Comparison of ENCODE assay signal across 8 mouse cellular contexts in the genomic region with DNA sequence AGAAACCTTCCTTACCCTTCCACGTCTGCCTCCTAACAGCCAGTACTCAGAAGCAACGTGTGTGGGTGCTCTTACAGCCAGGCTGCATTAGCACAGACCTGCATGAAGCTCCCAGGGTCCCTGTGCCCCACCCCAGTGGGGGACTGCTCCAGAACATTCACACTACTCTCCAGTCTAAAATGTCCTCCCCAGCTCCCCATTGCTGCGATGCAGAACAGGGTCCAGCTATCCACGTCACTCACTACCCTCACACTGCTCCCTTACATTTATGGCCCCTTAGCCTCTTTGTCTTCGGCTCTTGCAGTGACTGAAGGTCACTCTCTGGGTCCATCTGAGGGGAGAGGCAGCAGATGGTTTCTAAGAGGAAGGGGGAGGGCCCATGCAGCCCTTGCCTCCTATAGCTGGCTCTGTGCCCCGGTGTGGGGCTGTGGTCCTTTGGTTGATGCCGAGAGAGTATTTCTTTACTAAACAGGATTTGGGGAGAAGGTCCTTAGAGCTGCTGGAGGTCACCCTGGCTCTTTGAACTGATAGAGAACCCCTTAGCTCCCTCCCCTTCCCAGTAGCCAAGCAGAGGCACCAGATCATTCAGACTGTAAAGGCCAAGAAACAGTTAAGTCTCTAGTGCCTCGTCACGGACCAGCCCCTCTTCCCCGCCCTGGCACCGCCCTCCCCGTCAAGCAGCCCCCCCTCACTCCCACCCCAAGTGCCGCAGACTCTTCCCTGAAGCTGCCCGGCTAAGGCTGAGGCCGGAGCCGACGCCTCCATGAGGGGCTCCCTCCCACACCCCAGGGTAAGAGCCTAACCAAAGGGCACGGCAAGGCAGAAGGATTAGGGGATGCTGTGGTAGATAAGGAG. TPM values are rescaled to one million over a fixed set of nuclear protein-coding genes. Genes with fewer than 3 reads are reported as not detected.
DNase-seq lines count a peak whose midpoint lies in the region; ATAC-seq lines count a peak whose summit lies in the region.

No protein-coding gene starts in this region.

- H3K4me3 ChIP-seq in kidney, embryonic 15.5 days (replicated peaks): peak overlapping the region; percentile 48
- H3K4me3 ChIP-seq in brown adipose tissue, adult 24 weeks (ENCODE audit: insufficient read depth, low read depth, low read length): peak overlapping the region; percentile 54
- peak overlapping the region; percentile 50 for H3K4me3 ChIP-seq in forebrain, embryonic 12.5 days (replicated peaks)
- H3K4me3 ChIP-seq in midbrain, embryonic 15.5 days: peak overlapping the region; percentile 54

- H3K9me3 ChIP-seq in kidney, embryonic 15.5 days (replicated peaks): no peaks in the 10 kb centered on the region
- H3K9me3 ChIP-seq in forebrain, embryonic 12.5 days: no peaks in the 10 kb centered on the region
- H3K9me3 ChIP-seq in midbrain, embryonic 15.5 days: no peaks in the 10 kb centered on the region

- peaks cover 49% of the 10 kb centered on the region for H3K4me1 ChIP-seq in kidney, embryonic 15.5 days
- peaks cover 6% of the 10 kb centered on the region; the same call in 1 of the 2 replicates for H3K4me1 ChIP-seq in brown adipose tissue, adult 24 weeks (ENCODE audit: control insufficient read depth, insufficient read depth, insufficient read length, low read length)
- H3K4me1 ChIP-seq in forebrain, embryonic 12.5 days: peaks cover 64% of the 10 kb centered on the region
- H3K4me1 ChIP-seq in midbrain, embryonic 15.5 days: peaks cover 60% of the 10 kb centered on the region

- H3K27ac ChIP-seq in kidney, embryonic 15.5 days: peak overlapping the region; percentile 59
- 0 out of 2 replicates have a peak overlapping the region, but pooled peaks have one; percentile 1 for H3K27ac ChIP-seq in brown adipose tissue, adult 24 weeks (replicated peaks; ENCODE audit: low read depth, low read length)
- peak overlapping the region; percentile 85 for H3K27ac ChIP-seq in forebrain, embryonic 12.5 days
- peak overlapping the region; percentile 83 for H3K27ac ChIP-seq in midbrain, embryonic 15.5 days

- H3K36me3 ChIP-seq in kidney, embryonic 15.5 days: 0 out of 2 replicates have a peak, but pooled peaks cover 4% of the 10 kb centered on the region
- H3K36me3 ChIP-seq in forebrain, embryonic 12.5 days (replicated peaks): peaks cover 16% of the 10 kb centered on the region
- peaks cover 8% of the 10 kb centered on the region; the same call in 1 of the 2 replicates for H3K36me3 ChIP-seq in midbrain, embryonic 15.5 days (replicated peaks)

- WGBS in kidney, embryonic 15.5 days: 2% methylated on average over 18 of the region's 18 CpGs
- WGBS in forebrain, embryonic 12.5 days: 1% methylated on average over 18 of the region's 18 CpGs
- 1% methylated on average over 18 of the region's 18 CpGs for WGBS in midbrain, embryonic 15.5 days

- H3K9ac ChIP-seq in kidney, embryonic 15.5 days: peak overlapping the region; percentile 33; the same call in 1 of the 2 replicates
- peak overlapping the region; percentile 63 for H3K9ac ChIP-seq in forebrain, embryonic 12.5 days
- H3K9ac ChIP-seq in midbrain, embryonic 15.5 days: peak overlapping the region; percentile 56

- peak overlapping the region; percentile 72 for H3K4me2 ChIP-seq in kidney, embryonic 15.5 days
- peak overlapping the region; percentile 69 for H3K4me2 ChIP-seq in forebrain, embryonic 12.5 days
- H3K4me2 ChIP-seq in midbrain, embryonic 15.5 days: peak overlapping the region; percentile 93

- intact Hi-C loops in heart, postnatal 25 days (cut with DNase I): no loop called here
- intact Hi-C loops in left cerebral cortex, postnatal 14 days (cut with DNase I): loop anchor here (5.0 kb wide), 2 partner anchors 62 to 103 kb away; a partner anchor contains a TSS

- no peak for DNase-seq in kidney, adult 18-20 months
- DNase-seq in heart, postnatal 25 days (ENCODE audit: low spot score): peak; percentile 39
- DNase-seq in left cerebral cortex, postnatal 14 days (ENCODE audit: low spot score in 2 of 2): peak; percentile 79 to 80

- peaks cover 57% of the 10 kb centered on the region for H3K27me3 ChIP-seq in kidney, embryonic 15.5 days
- peaks cover 10% of the 10 kb centered on the region; the same call in 1 of the 2 replicates for H3K27me3 ChIP-seq in forebrain, embryonic 12.5 days
- no peaks in the 10 kb centered on the region for H3K27me3 ChIP-seq in midbrain, embryonic 15.5 days (replicated peaks)

- ATAC-seq in kidney, embryonic 15.5 days (replicated peaks; ENCODE audit: low FRiP score): peak; percentile 79
- ATAC-seq in forebrain, embryonic 12.5 days (ENCODE audit: low FRiP score): peak; percentile 80
- ATAC-seq in midbrain, embryonic 15.5 days (replicated peaks): peak; percentile 87
- no peak for ATAC-seq in megakaryocyte progenitor cell, adult 5-6 weeks (replicated peaks; ENCODE audit: poor library complexity)

RNA-seq across cellular contexts. Expression of a gene that starts 5.6 kb away (rescaled TPM):
- polyA plus RNA-seq in kidney, embryonic 15.5 days (2015; fragmentation: Nextera tagmentation; extraction: Ambion mirVana): 3.1 and 3.2 TPM in 2 replicates
- polyA plus RNA-seq in brown adipose tissue, adult 24 weeks (2012; ENCODE audit: insufficient read depth, insufficient read length, missing spikeins): 1.2 and 1.5 TPM in 2 replicates
- polyA plus RNA-seq in forebrain, embryonic 12.5 days (2016; fragmentation: Nextera tagmentation; extraction: Ambion mirVana): 9.3 and 12.7 TPM in 2 replicates
- 1 to 10 TPM; 4.5 to 5.1 TPM for total RNA-seq in heart, postnatal 25 days (2021)
- total RNA-seq in left cerebral cortex, postnatal 14 days (2021): 100 to 1,000 TPM; 489 to 493 TPM
- 22.5 and 27.1 TPM in 2 replicates for polyA plus RNA-seq in midbrain, embryonic 15.5 days (2015; fragmentation: Nextera tagmentation; extraction: Ambion mirVana)
- total RNA-seq in megakaryocyte progenitor cell, adult 5-6 weeks (2015): 0.10 TPM in 1 of 2 replicates, not detected in the other
- not detected in 2 replicates for total RNA-seq in megakaryocyte progenitor cell, adult 5-6 weeks (2017)

RNA-seq across cellular contexts. Expression of a gene that starts 23.8 kb away (rescaled TPM):
- 72.9 and 73.7 TPM in 2 replicates for polyA plus RNA-seq in kidney, embryonic 15.5 days (2015; fragmentation: Nextera tagmentation; extraction: Ambion mirVana)
- 8.7 and 12.8 TPM in 2 replicates for polyA plus RNA-seq in brown adipose tissue, adult 24 weeks (2012; ENCODE audit: insufficient read depth, insufficient read length, missing spikeins)
- polyA plus RNA-seq in forebrain, embryonic 12.5 days (2016; fragmentation: Nextera tagmentation; extraction: Ambion mirVana): 216 and 229 TPM in 2 replicates
- total RNA-seq in heart, postnatal 25 days (2021): 10 to 100 TPM; 28.4 to 28.9 TPM
- 100 to 1,000 TPM; 136 to 152 TPM for total RNA-seq in left cerebral cortex, postnatal 14 days (2021)
- 186 and 214 TPM in 2 replicates for polyA plus RNA-seq in midbrain, embryonic 15.5 days (2015; fragmentation: Nextera tagmentation; extraction: Ambion mirVana)
- 17.9 and 21.5 TPM in 2 replicates for total RNA-seq in megakaryocyte progenitor cell, adult 5-6 weeks (2015)
- total RNA-seq in megakaryocyte progenitor cell, adult 5-6 weeks (2017): 35.9 and 36.2 TPM in 2 replicates

Comparison
In these comparisons a context has a peak if more than half of its experiments do, and no peak if none do; other contexts are left out.
1. H3K27ac ChIP-seq: peak in every context shown above with its lines; median percentile 85 in forebrain, embryonic 12.5 days; 83 in midbrain, embryonic 15.5 days; 59 in kidney, embryonic 15.5 days; 1 in brown adipose tissue, adult 24 weeks.